Mouse (Mus musculus): ENCODE data around the gene Lrrc23. TPM values are rescaled to one million over a fixed set of nuclear protein-coding genes. Genes with fewer than 3 reads are reported as not detected.
"Not testable (repeated sequence)": the region's sequence is repeated elsewhere in the genome, so short reads cannot be mapped to it uniquely, and the experiment has no call there.

The Lrrc23 gene
- polyA plus RNA-seq, 1 experiment: 5.0 TPM

GRCm38 (mm10) chr6:124808358-124809012 lies 29.0 kb upstream of the Lrrc23 start, which contains the start of gene Spsb2:
Gene Spsb2 (plus strand): TSS chr6:124808661.
- no peak for DNase-seq (ENCODE audit: extremely low spot score in 1 of 2, low spot score in 1 of 2)

DNA sequence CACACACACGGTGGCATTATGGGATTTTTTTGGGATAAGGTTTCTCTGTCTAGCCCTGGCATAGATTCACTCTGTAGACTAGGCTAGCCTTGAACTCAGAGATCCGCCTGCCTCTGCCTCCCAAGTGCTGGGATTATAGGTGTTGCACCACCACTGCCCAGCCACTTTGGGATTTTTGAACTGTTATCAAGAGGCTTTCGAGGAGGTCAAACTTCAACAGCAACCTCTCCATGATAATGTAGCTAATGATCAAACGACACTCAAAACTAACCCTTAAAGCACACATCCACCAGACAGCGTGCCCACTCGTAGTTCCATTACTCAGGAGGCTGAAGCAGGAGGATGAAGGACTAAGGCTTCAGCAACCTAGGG lies 28.4 kb upstream of the Lrrc23 start:
- DNase-seq (ENCODE audit: extremely low spot score in 1 of 2, low spot score in 1 of 2): no peak

DNA sequence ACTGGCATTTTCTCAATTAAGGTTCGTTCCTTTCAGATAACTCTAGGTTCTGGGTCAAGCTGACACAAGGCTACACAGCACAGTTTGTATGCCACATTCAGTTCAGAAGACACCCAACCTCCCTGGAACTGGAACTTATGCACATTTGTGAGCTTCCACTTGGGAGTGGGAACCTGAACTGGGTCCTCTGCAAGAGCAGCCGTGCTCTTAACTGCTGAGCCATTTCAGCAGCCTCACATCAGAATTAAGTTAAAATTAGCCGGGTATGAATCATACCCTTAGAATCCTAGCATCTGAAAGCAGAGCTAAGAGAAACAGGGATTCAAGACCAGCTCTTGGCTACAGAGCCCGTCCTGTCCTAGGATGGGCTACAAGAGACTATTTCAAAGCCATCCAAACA lies 27.8 kb upstream of the Lrrc23 start:
- DNase-seq (ENCODE audit: extremely low spot score in 1 of 2, low spot score in 1 of 2): peak in 1 of 2 experiments; percentile 74

- no peak for DNase-seq (ENCODE audit: extremely low spot score in 1 of 2, low spot score in 1 of 2)
Measured at GRCm38 (mm10) chr6:124806446-124807140, 27.1 kb upstream of the Lrrc23 start.

- peak; percentile 94 to 98 for DNase-seq (ENCODE audit: extremely low spot score in 1 of 2, low spot score in 1 of 2)
Measured at GRCm38 (mm10) chr6:124805341-124806321, 26.1 kb upstream of the Lrrc23 start.

DNA sequence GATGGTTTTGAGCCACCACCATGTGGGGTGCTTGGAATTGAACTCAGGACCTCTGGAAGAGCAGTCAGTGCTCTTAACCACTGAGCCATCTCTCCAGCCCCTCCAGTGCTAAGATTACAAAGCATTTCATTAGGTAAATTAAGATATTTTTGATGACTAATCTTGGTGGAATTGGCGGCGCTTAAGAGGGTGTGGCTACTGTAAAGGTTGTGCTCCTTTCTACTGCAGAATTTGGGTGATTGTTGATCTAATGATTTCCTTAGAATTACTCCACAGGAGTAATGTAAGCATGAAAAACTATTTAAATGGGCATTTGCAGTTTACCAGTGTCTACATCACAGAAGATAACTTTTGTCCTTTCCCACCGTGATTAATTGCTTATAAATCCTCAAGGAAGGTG lies 24.8 kb upstream of the Lrrc23 start:
- DNase-seq (ENCODE audit: extremely low spot score in 1 of 2, low spot score in 1 of 2): no peak

- DNase-seq (ENCODE audit: extremely low spot score in 1 of 2, low spot score in 1 of 2): not testable (repeated sequence)
Measured at GRCm38 (mm10) chr6:124803691-124804090, 24.2 kb upstream of the Lrrc23 start.

GRCm38 (mm10) chr6:124803061-124803460 lies 23.5 kb upstream of the Lrrc23 start:
- no peak for DNase-seq (ENCODE audit: extremely low spot score in 1 of 2, low spot score in 1 of 2)

DNA sequence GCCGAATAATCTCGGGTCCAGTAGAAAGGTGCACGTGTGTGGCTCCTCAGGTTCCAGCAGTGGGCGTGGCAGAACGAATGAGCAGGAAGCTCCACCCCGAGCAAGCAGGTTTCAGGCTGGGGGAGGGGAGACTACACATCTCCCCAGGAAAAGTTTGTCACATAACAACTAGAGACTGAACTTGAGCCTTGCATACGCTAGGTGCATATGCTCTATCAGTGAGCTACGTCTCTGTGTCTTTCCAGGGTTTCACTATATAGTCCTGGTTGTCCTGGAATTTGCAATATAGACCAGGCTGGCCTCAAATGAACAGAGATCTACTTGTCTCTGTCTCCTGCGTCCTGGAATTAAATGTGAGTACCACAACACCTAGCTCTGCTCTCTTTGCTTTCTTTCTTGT lies 22.9 kb upstream of the Lrrc23 start:
- DNase-seq (ENCODE audit: extremely low spot score in 1 of 2, low spot score in 1 of 2): not testable (repeated sequence)

DNA sequence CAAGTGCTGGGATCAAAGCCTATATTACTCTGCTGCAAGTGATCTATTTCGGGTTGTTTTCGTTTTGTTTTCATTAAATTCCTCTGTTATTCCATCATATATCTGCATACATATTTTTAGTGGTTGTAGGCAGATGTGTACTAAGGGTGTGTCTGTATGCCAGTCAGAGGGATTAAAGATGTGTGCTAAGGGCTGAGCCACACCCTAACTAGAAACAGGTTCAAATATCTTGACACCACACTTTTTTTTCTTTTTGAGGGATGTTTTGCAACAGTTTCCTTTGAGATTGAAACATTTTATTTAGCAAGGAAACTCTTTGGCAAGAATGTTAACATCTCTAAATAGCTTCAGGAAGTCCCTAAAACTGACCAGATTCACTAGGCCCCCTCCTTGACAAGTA lies 16.7 kb upstream of the Lrrc23 start:
- DNase-seq (ENCODE audit: extremely low spot score in 1 of 2, low spot score in 1 of 2): no peak

GRCm38 (mm10) chr6:124795781-124796180 lies 16.3 kb upstream of the Lrrc23 start:
- DNase-seq (ENCODE audit: extremely low spot score in 1 of 2, low spot score in 1 of 2): no peak

DNA sequence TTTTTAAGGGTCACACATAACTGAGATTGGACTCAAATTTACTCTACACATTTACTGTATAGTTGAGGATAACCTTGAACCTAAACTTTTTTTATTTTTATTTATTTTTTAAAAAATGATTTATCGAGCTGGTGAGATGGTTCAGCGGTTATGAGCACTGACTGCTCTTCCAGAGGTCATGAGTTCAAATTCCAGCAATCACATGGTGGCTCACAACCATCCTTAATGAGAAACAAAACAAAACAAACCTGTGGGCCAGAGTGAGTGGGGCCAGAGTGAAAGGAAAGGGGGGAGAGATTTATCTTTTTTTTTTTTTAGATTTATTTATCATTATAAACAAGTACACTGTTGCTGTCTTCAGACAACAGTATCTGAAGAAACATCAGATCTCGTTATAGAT lies 12.4 kb upstream of the Lrrc23 start:
- DNase-seq (ENCODE audit: extremely low spot score in 1 of 2, low spot score in 1 of 2): no peak

DNA sequence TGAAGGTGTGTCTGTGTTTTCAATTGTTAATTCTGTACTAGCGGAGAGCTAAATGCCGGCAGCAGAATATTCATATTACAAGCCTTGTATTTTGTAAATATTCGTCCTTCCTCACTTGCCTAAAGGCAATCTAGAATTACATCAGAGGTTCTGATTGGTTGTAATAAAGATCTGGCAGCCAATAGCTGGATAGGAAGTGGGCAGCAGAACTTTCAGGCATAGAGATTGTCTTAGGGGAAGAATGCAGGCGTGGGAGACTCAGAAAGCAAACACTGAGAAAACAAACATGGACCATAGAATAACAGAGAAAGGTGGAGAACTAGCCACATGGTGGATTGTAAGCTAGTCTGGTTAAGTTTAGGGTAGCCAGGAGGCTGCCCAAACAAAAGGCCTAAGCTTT lies 10.6 kb upstream of the Lrrc23 start:
- no peak for DNase-seq (ENCODE audit: extremely low spot score in 1 of 2, low spot score in 1 of 2)

GRCm38 (mm10) chr6:124789519-124789918 lies 10.0 kb upstream of the Lrrc23 start:
- DNase-seq (ENCODE audit: extremely low spot score in 1 of 2, low spot score in 1 of 2): no peak

DNA sequence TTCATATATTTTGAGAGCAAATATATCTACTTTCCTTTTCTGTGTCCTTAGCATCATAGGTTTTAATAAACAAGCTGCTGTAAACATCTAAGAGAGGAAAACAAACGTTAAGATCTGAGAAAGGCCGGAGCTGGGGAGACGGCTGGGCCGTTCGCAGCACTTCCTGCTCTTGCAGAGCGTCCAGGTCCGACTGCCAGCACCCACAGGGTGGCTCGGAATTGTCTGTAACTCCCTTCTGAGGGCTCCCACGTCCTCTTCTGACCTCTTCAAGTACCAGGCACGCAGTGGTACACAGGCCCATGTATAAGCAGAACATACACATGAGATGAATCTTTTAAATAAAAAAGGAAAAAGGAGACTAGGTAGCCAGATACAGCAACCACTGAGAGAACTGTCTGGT lies 8.2 kb upstream of the Lrrc23 start:
- DNase-seq (ENCODE audit: extremely low spot score in 1 of 2, low spot score in 1 of 2): no peak

DNA sequence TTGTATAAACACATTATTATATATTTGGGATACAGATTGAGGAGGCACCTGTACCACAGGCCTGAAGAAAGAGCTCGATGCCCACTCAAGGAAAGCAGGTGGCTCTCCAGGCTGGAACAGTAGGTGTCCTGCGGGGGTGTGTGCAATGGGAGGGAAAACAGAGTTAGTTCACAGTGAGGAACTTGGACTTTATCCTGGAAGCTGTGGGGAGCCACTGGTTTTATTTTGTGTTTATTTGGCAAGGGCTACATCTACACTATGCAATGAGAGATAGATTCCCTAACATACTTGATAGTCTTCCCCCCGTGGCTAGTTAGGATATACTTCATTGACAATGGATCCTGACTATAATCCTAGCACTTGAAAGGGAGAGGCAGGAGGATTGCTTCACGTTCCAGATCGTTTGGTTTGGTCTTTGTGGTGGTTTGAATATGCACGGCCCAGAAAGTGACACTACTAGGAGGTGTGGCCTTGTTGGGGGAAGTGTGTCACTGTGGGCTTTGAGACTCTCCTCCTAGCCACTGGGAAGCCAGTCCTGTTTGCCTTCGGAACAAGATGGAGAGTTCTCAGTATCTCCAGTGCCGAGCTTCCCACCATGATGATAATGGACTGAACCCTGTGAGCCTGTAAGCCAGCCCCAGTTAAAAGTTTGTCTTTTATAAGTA lies 7.4 kb upstream of the Lrrc23 start:
- DNase-seq (ENCODE audit: extremely low spot score in 1 of 2, low spot score in 1 of 2): no peak

DNA sequence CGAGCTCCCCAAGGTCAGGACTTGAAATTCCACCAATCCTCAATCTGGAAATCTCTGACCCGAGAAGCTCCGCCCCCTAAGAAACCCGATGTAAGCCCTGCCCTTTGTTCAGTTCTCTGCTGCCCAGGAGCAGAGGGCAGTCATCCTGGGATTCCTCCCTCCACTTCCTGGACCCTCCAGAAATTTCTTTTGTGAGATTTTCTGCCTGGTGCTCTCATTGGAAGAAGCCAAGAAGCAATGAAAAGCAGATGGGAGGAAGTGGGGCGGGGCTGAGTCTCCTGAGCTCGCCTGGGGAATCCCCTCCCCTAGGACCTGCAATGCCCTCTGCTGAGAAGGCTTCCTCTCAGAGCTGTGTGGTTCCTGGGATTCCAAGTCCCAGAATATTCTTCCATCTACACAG lies 2.9 kb upstream of the Lrrc23 start:
- no peak for DNase-seq (ENCODE audit: extremely low spot score in 1 of 2, low spot score in 1 of 2)

DNA sequence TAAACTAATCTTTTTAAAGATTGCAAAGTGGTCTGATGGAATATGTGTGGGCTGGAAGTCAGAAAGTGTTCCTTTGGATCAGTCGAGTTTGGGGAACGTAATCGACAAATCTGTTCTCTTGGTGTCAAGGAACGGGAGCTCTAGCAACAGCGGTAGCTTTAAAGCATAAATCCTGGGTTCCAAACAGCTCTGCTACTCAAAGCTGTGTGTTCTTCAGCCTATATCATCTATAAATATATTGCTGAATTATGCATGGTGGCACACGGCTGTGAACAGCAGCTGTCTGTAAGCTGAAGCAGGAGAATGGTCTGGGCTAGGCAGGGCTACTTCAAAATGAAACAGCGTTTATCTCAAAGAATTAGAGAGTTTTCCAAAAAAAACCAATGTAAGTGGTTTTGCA lies 1.4 kb upstream of the Lrrc23 start:
- DNase-seq (ENCODE audit: extremely low spot score in 1 of 2, low spot score in 1 of 2): no peak

DNA sequence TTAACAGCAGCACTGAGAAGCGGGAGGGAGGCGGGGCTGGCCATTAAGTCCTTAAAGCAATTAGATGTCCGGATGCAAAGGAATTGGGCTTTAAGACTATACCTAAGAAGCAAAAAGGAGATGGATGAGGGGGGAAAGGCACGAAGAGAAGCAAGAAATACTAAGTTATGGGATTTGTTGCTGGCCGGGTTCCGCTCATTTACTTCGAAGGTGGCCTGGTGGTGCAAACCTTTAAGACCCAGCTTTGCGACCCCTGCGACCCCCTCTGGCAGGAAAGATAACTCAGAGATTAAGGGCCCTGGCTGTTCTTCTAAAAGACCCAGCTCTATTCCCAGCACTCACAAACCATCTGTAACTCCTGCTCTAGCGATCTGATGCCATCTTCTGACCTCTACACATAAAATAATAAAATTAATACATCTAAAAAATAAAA lies 473 bp upstream of the Lrrc23 start:
- no peak for DNase-seq (ENCODE audit: extremely low spot score in 1 of 2, low spot score in 1 of 2)

DNA sequence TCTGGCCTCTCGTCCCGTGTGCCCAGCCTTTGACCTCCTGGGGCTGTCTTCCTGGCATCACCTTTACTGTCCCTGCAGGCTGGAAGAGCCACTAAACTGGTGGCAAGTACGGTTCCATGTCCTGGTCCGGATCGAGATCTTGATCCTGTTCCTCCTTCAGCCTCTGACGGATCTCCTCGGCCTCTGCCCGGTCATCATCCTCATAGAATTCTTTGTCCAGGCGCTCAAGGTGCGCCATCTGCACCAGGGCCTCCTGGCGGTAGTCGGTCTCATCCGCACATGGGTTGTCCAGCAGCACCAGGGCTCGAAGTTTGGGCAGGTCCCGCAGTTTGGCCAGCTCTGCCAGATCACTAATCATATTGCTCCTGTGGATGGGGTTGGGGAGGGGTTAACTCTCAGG lies 9.0 kb downstream of the Lrrc23 start:
- no peak for DNase-seq (ENCODE audit: extremely low spot score in 1 of 2, low spot score in 1 of 2)

GRCm38 (mm10) chr6:124770013-124770412 lies 9.5 kb downstream of the Lrrc23 start:
- no peak for DNase-seq (ENCODE audit: extremely low spot score in 1 of 2, low spot score in 1 of 2)
